8 mouse cellular contexts compared by ENCODE assay signal in genomic region chr17:25568206-25568605, GRCm38 (mm10). TPM values are rescaled to one million over a fixed set of nuclear protein-coding genes. Genes with fewer than 3 reads are reported as not detected.
A peak's percentile ranks its signal among the peaks of the same experiment; 100 is the strongest.
DNase-seq lines count a peak whose midpoint lies in the region; ATAC-seq lines count a peak whose summit lies in the region.

No protein-coding gene starts in this region.

- no peak overlapping the region; the same call in 1 of the 2 replicates for H3K27ac ChIP-seq in forebrain, embryonic 10.5 days
- H3K27ac ChIP-seq in neural tube, embryonic 14.5 days (ENCODE audit: low read depth, low read length) = no peak overlapping the region; the same call in 1 of the 2 replicates

- H3K36me3 ChIP-seq in forebrain, embryonic 10.5 days (replicated peaks) = peaks cover 11% of the 10 kb centered on the region
- no peaks in the 10 kb centered on the region for H3K36me3 ChIP-seq in neural tube, embryonic 14.5 days (ENCODE audit: control insufficient read depth, insufficient read depth, low read length)

- DNase-seq in layer of hippocampus, adult 11-12 months (ENCODE audit: low spot score) = peak; percentile 55
- DNase-seq in layer of hippocampus, adult 9-10 months (ENCODE audit: low spot score) = no peak
- no peak for DNase-seq in forebrain, embryonic 10.5 days (ENCODE audit: extremely low spot score, low spot score)
- DNase-seq in layer of hippocampus, adult 8-10 months (ENCODE audit: low spot score in 2 of 2) = peak; percentile 66 to 70
- no peak for DNase-seq in thymus, postnatal 36 days
- DNase-seq in T-cell, adult 2 months (ENCODE audit: low spot score) = no peak

- peaks cover 92% of the 10 kb centered on the region for H3K27me3 ChIP-seq in forebrain, embryonic 10.5 days (ENCODE audit: poor library complexity, severe bottlenecking)
- H3K27me3 ChIP-seq in neural tube, embryonic 14.5 days (ENCODE audit: control insufficient read depth, insufficient read depth, low read length) = peaks cover 11% of the 10 kb centered on the region

- H3K4me2 ChIP-seq in neural tube, embryonic 14.5 days (ENCODE audit: low read depth, low read length) = peak overlapping the region; percentile 26

- 0 out of 2 replicates have a peak, but pooled peaks have one; percentile 5 for ATAC-seq in neural tube, embryonic 14.5 days (ENCODE audit: low read depth)
- no peak for ATAC-seq in activated CD4-positive, CD25-positive, alpha-beta regulatory T cell, adult 4 months

- 0 out of 2 replicates have a peak overlapping the region, but pooled peaks have one; percentile 21 for H3K9ac ChIP-seq in neural tube, embryonic 14.5 days (replicated peaks; ENCODE audit: low read depth, low read length)

- WGBS in forebrain, embryonic 10.5 days = 48% methylated on average over 10 of the region's 10 CpGs
- 40% methylated on average over 10 of the region's 10 CpGs for WGBS in neural tube, embryonic 14.5 days

- H3K4me3 ChIP-seq in forebrain, embryonic 10.5 days = peak overlapping the region; percentile 73
- peak overlapping the region; percentile 46; the same call in 1 of the 2 replicates for H3K4me3 ChIP-seq in neural tube, embryonic 14.5 days (ENCODE audit: low read depth, low read length)

- H3K4me1 ChIP-seq in forebrain, embryonic 10.5 days = peaks cover 73% of the 10 kb centered on the region
- peaks cover 17% of the 10 kb centered on the region; the same call in 1 of the 2 replicates for H3K4me1 ChIP-seq in neural tube, embryonic 14.5 days (ENCODE audit: control insufficient read depth, insufficient read depth, low read length)

- H3K9me3 ChIP-seq in forebrain, embryonic 10.5 days = no peaks in the 10 kb centered on the region
- H3K9me3 ChIP-seq in neural tube, embryonic 14.5 days (ENCODE audit: control insufficient read depth, low read length) = no peaks in the 10 kb centered on the region

RNA-seq across cellular contexts. Expression of gene Sox8, which starts 2.3 kb away (rescaled TPM):
- 10.9 and 12.1 TPM in 2 replicates for polyA plus RNA-seq in forebrain, embryonic 10.5 days (2016; fragmentation: Nextera tagmentation; extraction: Ambion mirVana)
- 10 to 100 TPM; 47.4 to 54.5 (median 52.1) TPM for total RNA-seq in layer of hippocampus, adult 8-10 months (2022)
- 12.8 and 17.5 TPM in 2 replicates for polyA plus RNA-seq in neural tube, embryonic 14.5 days (2014; fragmentation: Nextera tagmentation; extraction: Ambion mirVana)
- under 1 TPM in 1 of 2 experiments, not detected in 1; 0.25 TPM for polyA plus RNA-seq in activated CD4-positive, CD25-positive, alpha-beta regulatory T cell, adult 4 months (2017; shearing (Covaris generic))

RNA-seq across cellular contexts. Expression of gene Lmf1, which starts 10.7 kb away (rescaled TPM):
- 22.0 and 24.0 TPM in 2 replicates for polyA plus RNA-seq in forebrain, embryonic 10.5 days (2016; fragmentation: Nextera tagmentation; extraction: Ambion mirVana)
- 10 to 100 TPM; 27.0 to 33.4 (median 28.4) TPM for total RNA-seq in layer of hippocampus, adult 8-10 months (2022)
- polyA plus RNA-seq in neural tube, embryonic 14.5 days (2014; fragmentation: Nextera tagmentation; extraction: Ambion mirVana) = 24.2 and 25.4 TPM in 2 replicates
- 10 to 100 TPM; 12.1 to 16.7 TPM for polyA plus RNA-seq in activated CD4-positive, CD25-positive, alpha-beta regulatory T cell, adult 4 months (2017; shearing (Covaris generic))

Comparison
In these comparisons a context has a peak if more than half of its experiments do, and no peak if none do; other contexts are left out.
1. DNase-seq: peak in layer of hippocampus, adult 11-12 months (single experiment) and layer of hippocampus, adult 8-10 months (2 of 2); none in layer of hippocampus, adult 9-10 months (single experiment), forebrain, embryonic 10.5 days (single experiment), thymus, postnatal 36 days (0 of 2) and T-cell, adult 2 months (single experiment).